Mouse (Mus musculus): ENCODE measurements at regions not wholly inside any gene's neighbourhood (a gene's known extent, or its start where the extent isn't known, plus 50 kb on each side); places are given as distances from the start of the nearest gene placed in this dataset.

- TF ChIP-seq CTCF (IDR thresholded peaks at IDR 0.05; ENCODE audit: extremely low read depth, insufficient read length, insufficient replicate concordance, low read depth, low read length) = no peak
- no peak for TF ChIP-seq POLR2A (IDR thresholded peaks at IDR 0.05; ENCODE audit: low read depth, low read length)
These were observed 316.5 kb upstream of the Trib2 start for GRCm38 (mm10) chr12:16133253-16133652.

All from small intestine, adult 2 months (tissue).